Mouse (Mus musculus): ENCODE results near the gene Atxn2l. TPM values are rescaled to one million over a fixed set of nuclear protein-coding genes. Genes with fewer than 3 reads are reported as not detected.
A peak's percentile ranks its signal among the peaks of the same experiment; 100 is the strongest.
"Not testable (repeated sequence)": the region's sequence is repeated elsewhere in the genome, so short reads cannot be mapped to it uniquely, and the experiment has no call there.

Gene Atxn2l
- polyA plus RNA-seq, 1 experiment, result 70.6 TPM

- no peak overlapping the region for H3K27ac ChIP-seq (ENCODE audit: insufficient read depth, low read depth, low read length)
- peaks cover 24% of the 10 kb centered on the region for H3K36me3 ChIP-seq (ENCODE audit: control insufficient read depth, insufficient read depth, low read length)
- H3K4me3 ChIP-seq (ENCODE audit: insufficient read depth, low read depth, low read length), result no peak overlapping the region
- TF ChIP-seq POLR2A (IDR thresholded peaks at IDR 0.05; ENCODE audit: low read depth, low read length), result no peak
- TF ChIP-seq CTCF (conservative IDR thresholded peaks at IDR 0.05; ENCODE audit: insufficient read depth, insufficient read length, low read depth, low read length), result no peak
- WGBS, result 51% methylated on average over 11 of the region's 11 CpGs
- no peaks in the 10 kb centered on the region for H3K27me3 ChIP-seq (replicated peaks; ENCODE audit: control insufficient read depth, insufficient read depth, low read length)
- H3K4me1 ChIP-seq (ENCODE audit: control insufficient read depth, insufficient read depth, low read length), result 0 out of 2 replicates have a peak, but pooled peaks cover 4% of the 10 kb centered on the region
- DNase-seq, result no peak
These were observed 11.3 kb downstream of the Atxn2l start for GRCm38 (mm10) chr7:126491973-126492372.

- H3K4me1 ChIP-seq (ENCODE audit: control insufficient read depth, insufficient read depth, low read length), result peaks cover 4% of the 10 kb centered on the region; the same call in 1 of the 2 replicates
- no peak for DNase-seq
- H3K27ac ChIP-seq (ENCODE audit: insufficient read depth, low read depth, low read length), result no peak overlapping the region
- H3K4me3 ChIP-seq (ENCODE audit: insufficient read depth, low read depth, low read length), result no peak overlapping the region
- WGBS, result 63% methylated on average over 1 of the region's 1 CpGs
- TF ChIP-seq POLR2A (IDR thresholded peaks at IDR 0.05; ENCODE audit: low read depth, low read length) (no peak), CTCF (conservative IDR thresholded peaks at IDR 0.05; ENCODE audit: insufficient read depth, insufficient read length, low read depth, low read length) (no peak)
- H3K27me3 ChIP-seq (replicated peaks; ENCODE audit: control insufficient read depth, insufficient read depth, low read length), result no peaks in the 10 kb centered on the region
- H3K36me3 ChIP-seq (ENCODE audit: control insufficient read depth, insufficient read depth, low read length), result peaks cover 19% of the 10 kb centered on the region
These were observed 12.2 kb downstream of the Atxn2l start for GRCm38 (mm10) chr7:126491005-126491404.

- H3K4me3 ChIP-seq (ENCODE audit: insufficient read depth, low read depth, low read length), result peak overlapping the region; percentile 91
- H3K4me1 ChIP-seq (ENCODE audit: control insufficient read depth, insufficient read depth, low read length); H3K36me3 ChIP-seq (ENCODE audit: control insufficient read depth, insufficient read depth, low read length); DNase-seq; H3K27me3 ChIP-seq (replicated peaks; ENCODE audit: control insufficient read depth, insufficient read depth, low read length): not testable (repeated sequence)
- H3K27ac ChIP-seq (ENCODE audit: insufficient read depth, low read depth, low read length), result peak overlapping the region; percentile 61
- 7% methylated on average over 23 of the region's 25 CpGs for WGBS
These were observed 15.4 kb downstream of the Atxn2l start for GRCm38 (mm10) chr7:126487617-126488385.

- peaks cover 4% of the 10 kb centered on the region; the same call in 1 of the 2 replicates for H3K36me3 ChIP-seq (ENCODE audit: control insufficient read depth, insufficient read depth, low read length)
- peak within 1 kb of the TSS; percentile 91 for H3K4me3 ChIP-seq (ENCODE audit: insufficient read depth, low read depth, low read length)
- H3K27ac ChIP-seq (ENCODE audit: insufficient read depth, low read depth, low read length), result peak within 1 kb of the TSS; percentile 88
- WGBS, result under 1% methylated on average over 32 of the region's 32 CpGs
- no peaks in the 10 kb centered on the region for H3K27me3 ChIP-seq (replicated peaks; ENCODE audit: control insufficient read depth, insufficient read depth, low read length)
- H3K4me1 ChIP-seq (ENCODE audit: control insufficient read depth, insufficient read depth, low read length), result peaks cover 4% of the 10 kb centered on the region; the same call in 1 of the 2 replicates
- peak; percentile 98 for DNase-seq
- TF ChIP-seq CTCF (conservative IDR thresholded peaks at IDR 0.05; ENCODE audit: insufficient read depth, insufficient read length, low read depth, low read length) (no peak; the same call in 1 of the 2 replicates), POLR2A (IDR thresholded peaks at IDR 0.05; ENCODE audit: low read depth, low read length) (no peak)
These were observed 16.2 kb downstream of the Atxn2l start, which contains the start of gene Tufm for GRCm38 (mm10) chr7:126487052-126487483. Gene Tufm, plus strand, starts transcription at chr7:126487361.

- TF ChIP-seq CTCF (conservative IDR thresholded peaks at IDR 0.05; ENCODE audit: insufficient read depth, insufficient read length, low read depth, low read length) (no peak), POLR2A (IDR thresholded peaks at IDR 0.05; ENCODE audit: low read depth, low read length) (no peak)
- 1% methylated on average over 23 of the region's 23 CpGs for WGBS
- peak; percentile 97 for DNase-seq
- H3K4me1 ChIP-seq (ENCODE audit: control insufficient read depth, insufficient read depth, low read length), result no peaks in the 10 kb centered on the region; the same call in 1 of the 2 replicates
- H3K4me3 ChIP-seq (ENCODE audit: insufficient read depth, low read depth, low read length), result peak overlapping the region; percentile 45
- H3K27me3 ChIP-seq (replicated peaks; ENCODE audit: control insufficient read depth, insufficient read depth, low read length), result no peaks in the 10 kb centered on the region
- H3K36me3 ChIP-seq (ENCODE audit: control insufficient read depth, insufficient read depth, low read length), result no peaks in the 10 kb centered on the region
- H3K27ac ChIP-seq (ENCODE audit: insufficient read depth, low read depth, low read length), result peak overlapping the region; percentile 51
These were observed 20.8 kb downstream of the Atxn2l start for GRCm38 (mm10) chr7:126482392-126482871.

GRCm38 (mm10) chr7:126481699-126482098 is 21.5 kb downstream of the Atxn2l start:
- H3K4me1 ChIP-seq (ENCODE audit: control insufficient read depth, insufficient read depth, low read length), result no peaks in the 10 kb centered on the region; the same call in 1 of the 2 replicates
- WGBS, result 19% methylated on average over 5 of the region's 5 CpGs

GRCm38 (mm10) chr7:126474993-126475581 is 28.1 kb downstream of the Atxn2l start, which contains the start of gene Sh2b1:
Gene Sh2b1, minus strand, starts transcription at chr7:126475424.
- peak within 1 kb of the TSS; percentile 84 for H3K4me3 ChIP-seq (ENCODE audit: insufficient read depth, low read depth, low read length)
- H3K27ac ChIP-seq (ENCODE audit: insufficient read depth, low read depth, low read length), result peak within 1 kb of the TSS; percentile 97
- peaks cover 12% of the 10 kb centered on the region; the same call in 1 of the 2 replicates for H3K4me1 ChIP-seq (ENCODE audit: control insufficient read depth, insufficient read depth, low read length)
- no peaks in the 10 kb centered on the region; the same call in 1 of the 2 replicates for H3K36me3 ChIP-seq (ENCODE audit: control insufficient read depth, insufficient read depth, low read length)
- WGBS, result under 1% methylated on average over 53 of the region's 53 CpGs
- no peaks in the 10 kb centered on the region for H3K27me3 ChIP-seq (replicated peaks; ENCODE audit: control insufficient read depth, insufficient read depth, low read length)
- peak; percentile 40 for TF ChIP-seq CTCF (conservative IDR thresholded peaks at IDR 0.05; ENCODE audit: insufficient read depth, insufficient read length, low read depth, low read length)
- peak; percentile 68 for TF ChIP-seq POLR2A (IDR thresholded peaks at IDR 0.05; ENCODE audit: low read depth, low read length)
- peak; percentile 93 for DNase-seq

More at GRCm38 (mm10) chr7:126481699-126482098, 21.5 kb downstream of the Atxn2l start:
- no peaks in the 10 kb centered on the region for H3K27me3 ChIP-seq (replicated peaks; ENCODE audit: control insufficient read depth, insufficient read depth, low read length)
- peak; percentile 36 for DNase-seq
- no peak overlapping the region for H3K4me3 ChIP-seq (ENCODE audit: insufficient read depth, low read depth, low read length)
- no peaks in the 10 kb centered on the region for H3K36me3 ChIP-seq (ENCODE audit: control insufficient read depth, insufficient read depth, low read length)
- 0 out of 2 replicates have a peak, but pooled peaks have one; percentile 19 for TF ChIP-seq CTCF (conservative IDR thresholded peaks at IDR 0.05; ENCODE audit: insufficient read depth, insufficient read length, low read depth, low read length)
- TF ChIP-seq POLR2A (IDR thresholded peaks at IDR 0.05; ENCODE audit: low read depth, low read length), result no peak
- H3K27ac ChIP-seq (ENCODE audit: insufficient read depth, low read depth, low read length), result no peak overlapping the region

Data from kidney, adult 2 months (tissue).